Mouse (Mus musculus) lung, adult 2 months (tissue): ENCODE data around the gene Cmbl.
A peak's percentile ranks its signal among the peaks of the same experiment; 100 is the strongest.

Experiments
- CTCF ChIP-seq: fragments of 200-500 bp; IDR thresholded peaks from 2 replicates; pipeline ENCODE4 v1.5.1; 2011; ENCODE audit warnings: mild to moderate bottlenecking, low read length, control low read depth; ENCODE audit not compliant: insufficient read depth
- POLR2A ChIP-seq: fragments of 200-500 bp; IDR thresholded peaks from 2 replicates; pipeline ENCODE4 v1.6.1; 2011; ENCODE audit warnings: low read depth, mild to moderate bottlenecking, control low read depth, low read length, borderline replicate concordance; ENCODE audit errors: extremely low read depth

GRCm38 (mm10) chr15:31602426-31602825, 37.2 kb downstream of the Cmbl start:
- TF ChIP-seq POLR2A (no peak), CTCF (0 out of 2 replicates have a peak, but pooled peaks have one; percentile 11)
